Mouse (Mus musculus): ENCODE results near the gene Polr1b.

Polr1b gene

DNA sequence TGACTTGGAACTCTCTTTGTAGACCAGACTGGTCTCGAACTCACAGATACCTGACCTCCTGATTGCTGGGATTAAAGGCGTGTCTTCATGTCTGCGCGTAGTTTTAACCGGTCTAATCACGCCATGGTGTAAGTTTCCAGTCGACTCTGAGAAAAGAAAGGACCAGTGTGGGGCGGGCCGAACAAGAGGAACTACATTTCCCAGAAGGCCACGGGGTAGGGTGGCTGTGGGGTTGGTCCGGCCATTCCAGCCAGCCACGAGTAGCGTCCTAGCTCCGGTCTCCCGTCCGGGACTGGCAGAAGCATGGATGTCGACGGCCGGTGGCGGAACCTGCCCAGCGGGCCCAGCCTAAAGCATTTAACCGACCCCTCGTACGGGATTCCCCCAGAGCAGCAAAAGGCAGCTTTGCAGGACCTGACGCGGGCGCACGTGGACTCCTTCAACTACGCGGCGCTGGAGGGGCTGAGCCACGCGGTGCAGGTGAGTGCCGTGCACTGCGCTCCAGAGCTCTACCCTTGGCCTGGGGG is at the start of gene Polr1b:
TSS of gene Polr1b (plus strand) at position 212 of the 527 bp plus-strand sequence.
- peak; percentile 90 for DNase-seq

DNA sequence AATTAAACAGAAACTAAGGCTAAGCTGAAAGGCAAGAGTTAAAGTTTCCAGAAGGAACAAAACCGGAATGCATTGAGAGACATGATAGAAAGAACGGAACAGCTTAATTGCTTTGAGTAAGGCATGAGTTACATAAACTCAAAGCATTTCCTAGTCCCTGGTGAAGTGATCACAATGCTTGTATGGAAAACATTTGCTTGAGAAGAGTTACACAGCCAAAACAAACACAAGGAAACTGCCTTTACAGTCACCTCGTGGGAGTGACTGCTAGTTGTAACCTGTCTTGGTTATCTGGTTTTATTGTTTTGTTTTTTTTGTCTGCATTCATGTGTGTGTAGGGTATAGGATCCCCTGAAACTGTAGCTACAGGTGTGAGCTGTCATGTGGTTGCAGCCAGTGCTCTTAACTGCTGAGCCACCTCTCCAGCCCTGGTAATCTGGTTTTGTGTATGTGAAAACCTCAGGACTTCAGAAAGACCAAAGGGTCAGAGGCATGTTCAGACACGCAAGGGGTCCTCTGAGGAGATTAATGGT is 48.3 kb upstream of the Polr1b start:
- DNase-seq, result no peak

DNA sequence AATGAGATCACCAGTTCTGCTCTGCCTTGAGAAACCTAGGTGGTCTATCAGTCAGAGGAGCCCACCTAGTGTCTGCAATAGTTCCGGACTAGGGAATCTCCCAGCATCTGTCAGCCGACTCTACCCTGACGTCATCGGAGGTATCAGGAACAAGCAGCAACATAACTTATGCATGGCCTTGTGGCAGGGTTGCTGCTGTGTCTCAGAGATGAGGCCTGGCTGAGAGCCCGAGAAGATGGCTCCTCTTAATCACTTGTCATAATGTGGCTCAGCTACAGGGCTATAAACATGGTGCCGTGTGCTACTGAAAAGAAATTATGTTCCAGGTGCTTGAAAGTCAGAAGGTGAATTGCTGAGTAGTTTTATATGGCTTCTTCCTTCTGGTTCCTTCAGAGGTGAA is 45.1 kb upstream of the Polr1b start:
- DNase-seq, result no peak

GRCm38 (mm10) chr2:129056597-129056996 is 44.2 kb upstream of the Polr1b start:
- DNase-seq, result peak; percentile 45

DNA sequence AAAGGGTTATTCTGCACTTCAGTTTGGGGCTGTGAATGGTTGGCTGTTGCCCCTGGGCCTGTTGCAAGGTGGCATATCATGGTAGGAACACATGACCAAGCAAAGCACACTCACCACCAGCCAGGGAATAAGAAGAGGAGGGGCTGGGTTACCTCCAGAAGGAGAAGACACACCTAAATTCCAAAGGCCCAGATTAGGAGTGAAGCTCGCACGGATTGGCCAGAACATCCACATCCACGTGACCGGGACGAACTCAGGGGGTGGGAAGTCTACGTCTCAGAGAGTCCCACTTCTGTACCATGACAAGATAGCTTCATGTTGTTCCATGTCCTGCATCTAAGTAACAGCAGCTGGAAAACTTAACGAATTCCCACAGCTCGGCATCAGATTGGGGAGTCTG is 43.5 kb upstream of the Polr1b start:
- no peak for DNase-seq

GRCm38 (mm10) chr2:129057920-129058361 is 42.9 kb upstream of the Polr1b start:
- DNase-seq, result peak; percentile 57

DNA sequence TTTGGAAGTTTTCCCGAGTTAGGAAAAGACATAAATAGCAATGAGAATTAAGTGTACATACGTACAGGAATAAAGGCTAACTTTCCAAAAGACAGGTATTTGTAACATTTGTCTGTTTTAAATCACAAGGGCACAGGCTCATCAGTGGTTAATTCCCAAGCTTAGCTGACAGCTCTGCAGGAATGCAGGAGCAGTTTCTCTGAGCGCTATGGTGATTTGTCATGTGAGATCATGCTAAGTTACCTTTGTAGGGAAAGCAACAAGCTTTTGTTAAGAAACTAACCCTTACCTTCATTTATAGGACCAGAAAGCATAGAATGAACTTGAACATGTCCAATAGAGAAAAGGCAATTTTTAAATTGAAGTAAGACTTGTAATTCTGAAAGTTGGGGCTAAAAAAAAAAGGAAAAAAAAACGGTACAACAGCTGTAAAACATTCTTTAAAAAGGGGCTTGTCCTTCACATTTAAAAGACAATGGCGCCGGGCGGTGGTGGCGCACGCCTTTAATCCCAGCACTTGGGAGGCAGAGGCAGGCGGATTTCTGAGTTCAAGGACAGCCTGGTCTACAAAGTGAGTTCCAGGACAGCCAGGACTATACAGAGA is 39.2 kb upstream of the Polr1b start:
- DNase-seq, result no peak

DNA sequence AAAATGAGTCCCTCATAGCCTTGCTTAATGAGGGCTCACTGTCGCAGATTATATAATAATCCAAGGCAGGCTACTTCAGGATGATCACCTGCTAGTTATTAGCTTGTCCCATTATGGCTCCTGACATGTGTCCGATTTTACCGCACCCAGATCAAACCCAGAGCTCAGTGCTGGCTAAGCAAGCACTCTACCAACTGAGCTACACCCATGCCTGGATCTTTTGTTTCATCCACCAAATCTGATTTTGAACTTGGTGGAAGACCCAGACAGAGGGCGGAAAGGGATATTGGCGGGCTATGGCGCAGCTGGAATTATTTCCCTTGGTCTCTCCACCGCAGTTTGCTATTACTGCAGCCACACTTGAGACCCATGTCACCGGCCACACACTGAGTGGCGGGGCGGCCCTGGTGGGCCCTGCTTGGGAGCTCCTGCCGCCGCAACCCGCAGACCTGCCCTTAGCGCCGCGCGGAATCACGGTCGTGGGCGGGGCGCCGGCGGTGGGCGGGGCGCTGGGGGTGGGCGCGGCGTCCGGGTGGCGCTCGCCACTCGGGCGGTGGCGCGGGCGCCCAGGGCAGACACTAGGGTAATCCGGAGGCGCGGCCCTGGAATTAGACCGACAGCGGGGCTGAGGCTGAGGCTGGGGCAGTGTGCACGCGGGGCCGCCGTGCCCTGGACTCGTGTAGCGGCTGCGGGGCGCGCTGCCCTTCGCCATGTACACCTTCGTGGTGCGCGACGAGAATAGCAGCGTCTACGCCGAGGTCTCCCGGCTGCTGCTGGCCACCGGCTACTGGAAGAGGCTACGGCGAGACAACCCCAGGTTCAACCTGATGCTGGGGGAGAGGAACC is 35.1 kb upstream of the Polr1b start, which contains the start of gene Ttl:
TSS of gene Ttl (plus strand) at position 506 of the 846 bp plus-strand sequence.
- DNase-seq, result peak; percentile 85

DNA sequence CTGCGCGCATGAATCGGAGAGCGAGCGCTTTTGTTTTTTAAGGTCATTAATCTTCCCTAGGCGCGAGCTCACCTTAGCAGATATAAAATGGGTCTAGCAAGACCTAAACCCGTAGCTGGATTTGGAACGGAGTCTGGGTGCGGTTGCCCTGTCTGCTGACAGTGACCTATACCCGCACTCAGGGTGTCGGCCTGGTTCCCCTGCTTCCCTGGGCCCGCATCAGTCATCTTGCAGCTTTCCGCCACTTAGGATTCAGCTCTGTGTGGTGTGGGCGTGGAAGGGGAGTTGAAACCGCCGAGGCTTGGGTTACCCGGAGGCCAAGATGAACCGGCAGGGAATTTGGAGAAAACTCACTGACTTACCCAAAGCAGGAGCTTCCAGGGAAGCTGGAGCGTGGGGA is 34.5 kb upstream of the Polr1b start:
- DNase-seq, result peak; percentile 59

DNA sequence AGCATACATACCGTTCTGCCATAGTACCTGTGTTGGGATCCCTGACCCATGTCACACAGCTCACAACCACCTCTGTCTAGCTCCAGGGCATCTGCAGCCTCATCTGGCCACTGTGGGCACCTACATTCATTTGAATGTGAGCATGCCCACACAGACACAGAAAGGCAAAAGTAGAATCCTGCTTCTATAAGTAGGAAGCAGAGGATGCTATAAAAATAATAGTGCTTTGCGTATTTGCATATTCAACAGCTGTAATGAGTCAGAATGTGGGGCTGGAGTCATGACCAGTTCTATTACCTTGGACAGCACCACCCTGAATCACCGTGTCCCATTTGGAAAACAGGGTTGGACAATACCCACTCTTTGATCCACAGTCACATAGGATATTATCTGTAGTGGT is 30.5 kb upstream of the Polr1b start:
- no peak for DNase-seq

DNA sequence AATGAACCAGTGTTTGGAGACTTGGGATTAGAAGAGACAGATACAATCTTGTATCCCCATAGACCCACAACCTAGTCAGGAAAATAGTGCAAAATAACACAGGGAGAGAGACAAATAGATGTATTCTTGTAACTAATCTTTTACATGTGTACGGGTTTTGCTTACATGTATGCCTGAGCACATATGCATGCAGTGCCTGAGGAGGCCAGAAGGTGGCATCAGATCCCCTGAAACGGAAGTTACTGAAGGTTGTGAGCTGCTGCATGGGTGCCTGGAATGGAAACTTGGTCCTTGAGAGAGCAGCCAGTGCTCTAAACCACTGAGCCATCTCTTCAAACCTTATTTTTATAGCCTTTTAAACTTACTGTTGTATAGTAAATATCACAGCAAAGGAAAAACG is 22.5 kb upstream of the Polr1b start:
- peak; percentile 56 for DNase-seq

DNA sequence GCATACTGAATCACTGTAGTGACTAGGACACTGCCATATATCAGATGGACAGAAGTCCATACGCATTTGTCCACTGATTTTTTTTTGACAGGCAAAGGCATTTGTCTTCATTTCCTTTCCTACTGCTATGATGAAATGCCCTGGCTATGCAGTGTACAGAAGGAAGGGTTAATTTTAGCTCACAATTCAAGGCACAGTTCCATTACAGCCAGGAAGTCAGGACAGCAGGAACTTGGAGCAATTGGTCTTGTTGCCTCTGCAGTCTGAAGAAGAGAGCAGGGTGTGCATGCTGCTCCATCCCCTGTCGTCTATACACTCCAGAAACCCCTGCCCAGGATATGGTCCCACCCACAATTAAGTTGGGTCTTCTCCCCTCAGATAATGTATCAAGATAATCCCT is 21.6 kb upstream of the Polr1b start:
- DNase-seq, result no peak

DNA sequence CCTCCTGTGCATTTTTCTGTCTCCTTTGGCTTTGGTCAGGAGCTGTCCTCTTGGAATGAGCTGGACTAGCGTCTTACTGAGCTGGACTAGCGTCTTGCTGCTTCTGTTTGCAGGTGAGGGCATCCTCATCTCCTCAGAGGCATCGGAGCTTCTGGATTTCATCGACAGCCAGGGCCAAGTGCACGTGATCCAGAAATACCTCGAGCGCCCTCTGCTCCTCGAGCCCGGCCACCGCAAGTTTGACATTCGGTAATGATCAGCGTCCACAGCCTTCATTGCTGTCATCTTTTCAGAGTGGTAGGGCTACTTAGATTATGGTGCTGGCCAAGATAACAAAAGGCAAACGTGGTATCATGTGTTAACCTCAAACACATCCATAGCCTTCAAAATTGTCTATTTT is 19.7 kb upstream of the Polr1b start:
- DNase-seq, result no peak

DNA sequence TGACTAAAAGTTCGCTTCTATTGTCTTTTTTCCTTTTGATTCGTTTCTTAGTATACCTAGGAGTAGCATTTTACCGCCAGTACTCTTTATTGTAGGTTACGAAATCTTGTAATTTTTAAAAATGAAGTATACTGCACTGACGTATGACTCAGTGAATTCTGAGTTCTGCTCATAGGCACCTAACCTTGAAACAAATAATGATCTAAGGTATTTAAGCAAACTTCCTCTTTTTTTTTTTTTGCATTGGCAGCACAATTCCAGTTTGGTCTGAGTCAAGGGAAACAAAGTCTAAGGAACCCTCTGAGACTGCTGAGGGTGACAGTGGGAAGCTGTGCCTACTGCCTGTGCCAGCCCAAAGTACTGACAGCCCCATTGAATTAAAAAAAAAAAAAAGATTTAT is 17.3 kb upstream of the Polr1b start:
- no peak for DNase-seq

DNA sequence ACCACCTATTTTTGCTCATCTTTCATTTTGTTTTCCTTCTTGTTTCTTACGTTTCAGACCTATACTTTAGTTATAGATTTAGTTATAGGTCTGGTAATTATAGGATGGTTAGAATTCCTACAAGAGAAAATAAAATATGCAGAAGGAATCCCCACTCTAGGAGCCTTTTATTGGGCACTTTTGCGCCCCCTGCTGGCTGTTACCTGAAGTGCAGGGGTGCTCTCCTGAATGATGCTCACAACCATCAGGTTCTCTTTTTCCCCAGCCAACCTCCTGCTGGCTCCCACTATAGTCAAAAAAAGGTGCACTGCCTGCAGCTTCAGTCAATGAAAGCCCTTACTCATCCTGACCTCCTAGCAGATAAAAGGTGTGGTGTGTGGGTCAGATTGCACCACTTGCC is 15.8 kb upstream of the Polr1b start:
- peak; percentile 58 for DNase-seq

DNA sequence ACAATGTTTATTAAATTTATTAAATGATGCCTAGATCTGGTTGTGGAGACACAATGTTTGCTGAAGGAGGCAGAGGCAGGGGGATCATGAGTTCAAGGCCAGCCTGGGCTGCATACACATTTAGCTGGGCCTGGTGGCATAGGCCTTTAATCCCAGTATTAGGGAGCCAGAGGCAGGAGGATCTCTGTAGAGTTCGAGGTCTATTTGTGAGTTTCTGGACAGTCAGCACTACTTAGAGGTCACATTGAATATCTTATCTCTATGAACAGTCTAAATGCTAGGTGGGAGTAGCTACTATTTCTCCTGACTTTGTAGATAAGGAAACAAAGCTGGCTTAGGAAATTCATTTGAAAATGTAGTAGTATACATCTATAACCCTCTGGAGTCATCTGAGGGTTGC is 13.3 kb upstream of the Polr1b start:
- DNase-seq, result no peak

- DNase-seq, result no peak
Observed at GRCm38 (mm10) chr2:129090370-129090769, 10.4 kb upstream of the Polr1b start.

DNA sequence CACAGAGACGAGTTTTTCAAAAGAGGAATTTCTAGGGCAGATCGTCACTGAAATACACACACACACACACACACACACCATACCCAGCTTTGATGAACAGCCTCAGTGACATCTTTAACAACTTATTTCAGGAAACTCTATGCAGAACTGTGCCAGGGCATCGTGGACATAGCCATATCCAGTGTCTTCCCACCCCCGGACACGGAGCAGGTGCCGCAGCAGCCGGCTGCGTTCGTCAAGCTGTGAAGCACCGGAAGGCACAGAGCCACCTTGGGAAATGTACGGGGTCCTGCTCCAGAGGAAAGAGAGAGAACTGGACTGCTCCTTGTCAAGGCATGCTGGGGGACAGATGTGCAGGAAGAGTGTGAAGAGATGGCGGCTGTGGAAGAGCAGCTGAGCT is 8.0 kb upstream of the Polr1b start:
- no peak for DNase-seq

GRCm38 (mm10) chr2:129093926-129094724 is 6.7 kb upstream of the Polr1b start:
- DNase-seq, result no peak

GRCm38 (mm10) chr2:129112924-129113323 is 12.1 kb downstream of the Polr1b start:
- no peak for DNase-seq

DNA sequence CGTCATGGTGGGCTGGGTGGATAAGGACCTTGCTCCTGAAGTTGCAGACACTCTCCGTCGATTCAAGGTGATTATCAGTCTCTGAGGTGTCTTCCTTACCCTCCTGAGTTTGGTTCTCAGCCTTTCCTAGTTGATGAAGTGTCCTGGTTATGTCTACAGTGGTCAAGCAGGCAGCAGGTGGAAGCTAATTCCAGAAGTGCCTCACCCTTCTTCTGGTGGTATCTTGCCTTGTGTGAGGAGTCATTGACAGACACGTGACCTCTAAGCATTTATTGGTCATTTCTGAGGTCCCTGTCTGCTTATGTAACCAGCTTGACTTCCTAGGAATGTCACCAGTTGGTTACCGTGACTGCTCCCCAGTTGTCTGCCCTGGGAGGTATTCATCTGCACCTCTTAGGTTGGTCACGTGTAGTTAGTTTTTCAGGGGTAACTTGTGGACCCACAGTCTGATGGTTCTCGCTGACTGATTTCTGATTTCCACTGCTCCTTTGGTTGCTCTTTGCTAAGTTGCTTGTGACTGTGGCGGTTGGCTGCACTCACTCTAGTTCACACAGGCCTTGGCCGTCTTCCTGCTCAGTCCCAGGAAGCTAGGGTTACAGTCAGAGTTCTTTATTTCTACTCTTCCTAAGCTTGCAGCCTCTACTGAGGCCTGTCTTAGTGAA is 15.0 kb downstream of the Polr1b start:
- DNase-seq, result no peak

DNA sequence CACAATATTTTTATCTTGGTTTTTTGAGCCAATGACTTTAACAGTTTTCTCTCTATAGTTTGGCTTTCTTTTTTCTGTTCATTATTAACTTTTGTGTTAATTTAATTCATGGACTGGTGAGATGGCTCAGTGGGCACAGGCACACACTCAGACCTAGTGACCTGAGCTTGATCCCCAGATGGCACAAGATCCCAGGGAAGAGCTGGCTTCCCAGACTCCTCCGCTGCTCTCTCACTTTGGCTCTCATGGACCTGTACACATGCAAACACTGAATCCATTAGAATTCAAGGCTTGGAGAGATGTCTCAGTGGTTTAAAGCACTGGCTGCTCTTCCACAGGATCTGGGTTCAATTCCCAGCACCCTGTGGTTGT is 15.6 kb downstream of the Polr1b start:
- DNase-seq, result no peak

DNA sequence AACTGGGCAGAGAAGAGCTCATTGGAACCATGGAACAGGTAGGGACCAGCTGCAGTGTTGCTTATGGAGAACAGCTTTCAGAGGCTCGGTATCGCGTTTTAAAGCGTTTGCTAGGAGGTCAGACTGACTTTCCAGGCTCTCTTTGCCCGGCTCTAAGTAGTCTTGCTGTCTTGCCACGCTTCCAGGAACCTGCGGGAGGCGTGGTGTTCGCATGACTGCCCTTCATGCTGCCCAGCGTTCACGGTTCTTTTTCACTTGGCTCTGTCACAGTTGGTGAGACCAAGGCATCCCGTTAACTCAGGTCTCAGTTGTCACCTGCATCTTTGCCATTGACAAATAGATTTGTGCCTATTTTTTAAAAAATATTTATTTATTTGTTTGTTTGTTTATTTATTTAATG is 17.3 kb downstream of the Polr1b start:
- DNase-seq, result no peak
